Mouse (Mus musculus) cerebellum, adult 2 months (tissue): Measurements from ENCODE around the gene Spata5. TPM values are rescaled to one million over a fixed set of nuclear protein-coding genes. Genes with fewer than 3 reads are reported as not detected.

Experiments used
- DNase-seq, 2 experiments: peaks; one replicate each; pipeline ENCODE4 v3.0.0; 2021
- H3K27ac ChIP-seq: fragments of 200-500 bp; 2 replicates; pipeline ENCODE4 v1.5.1; 2012; ENCODE audit warnings: low read length, control low read depth, inconsistent platforms; ENCODE audit not compliant: insufficient read depth
- H3K27me3 ChIP-seq: fragments of 200-500 bp; 2 replicates; pipeline ENCODE4 v1.6.1; 2012; ENCODE audit warnings: inconsistent platforms, mild to moderate bottlenecking, low read length, moderate library complexity; ENCODE audit not compliant: control insufficient read depth, insufficient read depth
- H3K4me1 ChIP-seq: fragments of 200-500 bp; 2 replicates; pipeline ENCODE4 v1.6.1; 2011; ENCODE audit warnings: low read length; ENCODE audit not compliant: control insufficient read depth, insufficient read depth
- H3K4me3 ChIP-seq: fragments of 200-500 bp; replicated peaks from 2 replicates; pipeline ENCODE3; 2011; ENCODE audit warnings: mild to moderate bottlenecking, low read depth, low read length, control low read depth; ENCODE audit not compliant: insufficient read depth
- CTCF ChIP-seq: fragments of 200-500 bp; IDR thresholded peaks from 2 replicates; pipeline ENCODE4 v1.5.1; 2011; ENCODE audit warnings: low read depth, mild to moderate bottlenecking, control low read depth, low read length, moderate library complexity, borderline replicate concordance; ENCODE audit not compliant: insufficient read depth
- POLR2A ChIP-seq: fragments of 200-500 bp; IDR thresholded peaks from 2 replicates; pipeline ENCODE4 v1.6.1; 2011; ENCODE audit warnings: low read length, control low read depth, borderline replicate concordance; ENCODE audit not compliant: insufficient read depth
- WGBS: fragments of 180-500 bp; shearing (Covaris S2); methylation state at CpG from one replicate; pipeline ENCODE4 v1.1.7; 2018; 5-methylcytosine and 5-hydroxymethylcytosine counted together
- polyA plus RNA-seq: library from polyadenylated mRNA; depleted of rRNA; stranded (reverse); fragments of >200 nt; gene quantifications from 2 replicates; pipeline ENCODE4 v1.2.3, GENCODE M21; 2012

The Spata5 gene
- polyA plus RNA-seq, 1 experiment: 8.0 TPM

- Histone ChIP-seq H3K27ac (no peak overlapping the region), H3K27me3 (no peaks in the 10 kb centered on the region), H3K4me3 (no peak overlapping the region), H3K4me1 (no peaks in the 10 kb centered on the region)
- no peak for TF ChIP-seq CTCF
- TF ChIP-seq POLR2A: no peak
- no peak for DNase-seq
Measured at GRCm38 (mm10) chr3:37472461-37472860, 52.8 kb downstream of the Spata5 start.

GRCm38 (mm10) chr3:37476485-37476884 lies 56.8 kb downstream of the Spata5 start:
- Histone ChIP-seq H3K4me3 (no peak overlapping the region), H3K4me1 (no peaks in the 10 kb centered on the region), H3K27ac (no peak overlapping the region), H3K27me3 (no peaks in the 10 kb centered on the region)
- DNase-seq: no peak
- no peak for TF ChIP-seq CTCF
- no peak for TF ChIP-seq POLR2A
- 85% methylated on average over 1 of the region's 1 CpGs for WGBS

- Histone ChIP-seq H3K27ac (no peak overlapping the region), H3K27me3 (no peaks in the 10 kb centered on the region), H3K4me3 (no peak overlapping the region), H3K4me1 (no peaks in the 10 kb centered on the region)
- TF ChIP-seq POLR2A (no peak), CTCF (no peak)
- WGBS: 72% methylated on average over 7 of the region's 7 CpGs
- DNase-seq: no peak
Measured at GRCm38 (mm10) chr3:37477438-37478188, 57.9 kb downstream of the Spata5 start.

- H3K4me1 ChIP-seq: no peaks in the 10 kb centered on the region
- no peak overlapping the region for H3K27ac ChIP-seq
- no peak for TF ChIP-seq POLR2A
- no peak for TF ChIP-seq CTCF
- 89% methylated on average over 1 of the region's 1 CpGs for WGBS
- no peaks in the 10 kb centered on the region for H3K27me3 ChIP-seq
- DNase-seq: no peak
- no peak overlapping the region for H3K4me3 ChIP-seq
Measured at GRCm38 (mm10) chr3:37479771-37480170, 60.1 kb downstream of the Spata5 start.

- TF ChIP-seq CTCF (no peak), POLR2A (no peak)
- Histone ChIP-seq H3K27me3 (no peaks in the 10 kb centered on the region), H3K4me3 (no peak overlapping the region), H3K27ac (no peak overlapping the region), H3K4me1 (no peaks in the 10 kb centered on the region)
- DNase-seq: no peak
- 92% methylated on average over 31 of the region's 31 CpGs for WGBS
Measured at GRCm38 (mm10) chr3:37481295-37481694, 61.6 kb downstream of the Spata5 start.

- DNase-seq: no peak
- Histone ChIP-seq H3K4me3 (no peak overlapping the region), H3K27me3 (no peaks in the 10 kb centered on the region), H3K4me1 (no peaks in the 10 kb centered on the region), H3K27ac (no peak overlapping the region)
- TF ChIP-seq CTCF (no peak), POLR2A (no peak)
- WGBS: 96% methylated on average over 1 of the region's 1 CpGs
Measured at GRCm38 (mm10) chr3:37482720-37483119, 63.0 kb downstream of the Spata5 start.

- H3K4me3 ChIP-seq: no peak overlapping the region
- 87% methylated on average over 4 of the region's 4 CpGs for WGBS
- H3K27me3 ChIP-seq: no peaks in the 10 kb centered on the region
- TF ChIP-seq POLR2A (no peak), CTCF (no peak)
- no peak overlapping the region for H3K27ac ChIP-seq
- no peaks in the 10 kb centered on the region for H3K4me1 ChIP-seq
- DNase-seq: no peak
Measured at GRCm38 (mm10) chr3:37483709-37484265, 64.1 kb downstream of the Spata5 start.

- no peak for DNase-seq
- Histone ChIP-seq H3K4me1 (no peaks in the 10 kb centered on the region), H3K27ac (no peak overlapping the region), H3K27me3 (no peaks in the 10 kb centered on the region), H3K4me3 (no peak overlapping the region)
- WGBS: 98% methylated on average over 2 of the region's 2 CpGs
- TF ChIP-seq POLR2A (no peak), CTCF (no peak)
Measured at GRCm38 (mm10) chr3:37487639-37488038, 67.9 kb downstream of the Spata5 start.
